In genomic region chr4:109224762-109225552, GRCm38 (mm10) we compare ENCODE assay signal across 7 mouse cellular contexts. TPM values are rescaled to one million over a fixed set of nuclear protein-coding genes. Genes with fewer than 3 reads are reported as not detected.
DNase-seq lines count a peak whose midpoint lies in the region; ATAC-seq lines count a peak whose summit lies in the region.

No protein-coding gene starts in this region.

- peaks cover 23% of the 10 kb centered on the region for H3K4me1 ChIP-seq in hindbrain, embryonic 13.5 days (replicated peaks)
- peaks cover 8% of the 10 kb centered on the region; the same call in 1 of the 2 replicates for H3K4me1 ChIP-seq in limb, embryonic 15.5 days

- ATAC-seq in hindbrain, embryonic 13.5 days (ENCODE audit: low FRiP score), result peak; percentile 94
- peak; percentile 40; the same call in 1 of the 2 replicates for ATAC-seq in limb, embryonic 15.5 days (ENCODE audit: insufficient number of reproducible peaks, low FRiP score, low TSS enrichment, low read depth)

- H3K27me3 ChIP-seq in hindbrain, embryonic 13.5 days, result no peaks in the 10 kb centered on the region
- H3K27me3 ChIP-seq in limb, embryonic 15.5 days, result no peaks in the 10 kb centered on the region

- peak overlapping the region; percentile 80 for H3K27ac ChIP-seq in hindbrain, embryonic 13.5 days
- peak overlapping the region; percentile 66 for H3K27ac ChIP-seq in limb, embryonic 15.5 days

- no peak overlapping the region for H3K4me3 ChIP-seq in hindbrain, embryonic 13.5 days
- no peak overlapping the region for H3K4me3 ChIP-seq in limb, embryonic 15.5 days

- H3K9me3 ChIP-seq in hindbrain, embryonic 13.5 days, result no peaks in the 10 kb centered on the region
- no peaks in the 10 kb centered on the region for H3K9me3 ChIP-seq in limb, embryonic 15.5 days

- no peak overlapping the region for H3K4me2 ChIP-seq in hindbrain, embryonic 13.5 days
- H3K4me2 ChIP-seq in limb, embryonic 15.5 days, result no peak overlapping the region

- no peak overlapping the region for H3K9ac ChIP-seq in hindbrain, embryonic 13.5 days
- H3K9ac ChIP-seq in limb, embryonic 15.5 days, result no peak overlapping the region

- peak; percentile 87 for DNase-seq in adrenal gland, adult 8-10 months
- DNase-seq in cerebellum, adult 9-10 months, result peak; percentile 93
- DNase-seq in gastrocnemius, adult 18-20 months (ENCODE audit: low spot score), result peak; percentile 94
- peak; percentile 62 for DNase-seq in ovary, postnatal 14 days (ENCODE audit: low spot score)
- DNase-seq in thymus, postnatal 14 days, result no peak

- 31% methylated on average over 13 of the region's 13 CpGs for WGBS in hindbrain, embryonic 13.5 days
- 60% methylated on average over 13 of the region's 13 CpGs for WGBS in limb, embryonic 15.5 days

- H3K36me3 ChIP-seq in hindbrain, embryonic 13.5 days, result no peaks in the 10 kb centered on the region
- no peaks in the 10 kb centered on the region for H3K36me3 ChIP-seq in limb, embryonic 15.5 days

RNA-seq across cellular contexts. Expression of gene Calr4, which starts 9.3 kb away (rescaled TPM):
- under 1 TPM; 0.17 to 0.48 (median 0.35) TPM for total RNA-seq in adrenal gland, adult 8-10 months (2022)
- total RNA-seq in gastrocnemius, adult 18-20 months (2021), result not detected
- polyA plus RNA-seq in hindbrain, embryonic 13.5 days (2015; fragmentation: Nextera tagmentation; extraction: Ambion mirVana), result 2.1 and 2.2 TPM in 2 replicates
- polyA plus RNA-seq in limb, embryonic 15.5 days (2015; fragmentation: Nextera tagmentation; extraction: Ambion mirVana), result 0.09 and 0.24 TPM in 2 replicates

RNA-seq across cellular contexts. Expression of gene Osbpl9, which starts 22.9 kb away (rescaled TPM):
- 100 to 1,000 TPM; 123 to 159 (median 148) TPM for total RNA-seq in adrenal gland, adult 8-10 months (2022)
- 100 to 1,000 TPM in 1 of 2 experiments, 10 to 100 TPM in 1; 91.6 to 107 TPM for total RNA-seq in gastrocnemius, adult 18-20 months (2021)
- polyA plus RNA-seq in hindbrain, embryonic 13.5 days (2015; fragmentation: Nextera tagmentation; extraction: Ambion mirVana), result 90.1 and 92.1 TPM in 2 replicates
- polyA plus RNA-seq in limb, embryonic 15.5 days (2015; fragmentation: Nextera tagmentation; extraction: Ambion mirVana), result 62.1 and 63.8 TPM in 2 replicates

RNA-seq across cellular contexts. Expression of gene Eps15, which starts 55.1 kb away (rescaled TPM):
- 100 to 1,000 TPM in 2 of 4 experiments, 10 to 100 TPM in 2; 75.8 to 118 (median 94.2) TPM for total RNA-seq in adrenal gland, adult 8-10 months (2022)
- 10 to 100 TPM; 74.3 to 80.3 TPM for total RNA-seq in gastrocnemius, adult 18-20 months (2021)
- 68.8 and 69.1 TPM in 2 replicates for polyA plus RNA-seq in hindbrain, embryonic 13.5 days (2015; fragmentation: Nextera tagmentation; extraction: Ambion mirVana)
- 37.5 and 40.1 TPM in 2 replicates for polyA plus RNA-seq in limb, embryonic 15.5 days (2015; fragmentation: Nextera tagmentation; extraction: Ambion mirVana)
